Mouse (Mus musculus): ENCODE data around the gene Olfr525.

DNA sequence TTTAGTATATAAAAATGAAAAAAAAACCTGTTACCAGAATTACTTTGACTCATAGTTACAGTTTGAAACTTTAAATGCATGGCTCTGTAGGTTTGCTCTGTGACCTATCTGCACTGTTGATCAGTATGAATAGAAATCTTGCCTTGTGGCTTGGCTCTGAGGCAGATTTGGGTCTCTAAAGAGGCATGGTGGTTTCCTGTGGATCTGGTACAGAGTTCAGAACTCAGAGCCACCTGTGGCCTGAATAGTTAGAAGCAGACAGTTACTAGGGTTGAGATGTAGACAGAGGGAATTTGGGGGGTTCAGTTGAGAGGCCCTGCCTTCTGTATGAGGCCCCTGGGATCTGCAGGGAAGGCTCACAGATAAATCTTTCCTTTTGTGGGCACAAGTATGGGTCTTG lies 477 bp downstream of the Olfr525 start:
- TF ChIP-seq ZC3H11A (IDR thresholded peaks at IDR 0.05; ENCODE audit: low read depth, low read length): no peak
- no peak for TF ChIP-seq CTCF (conservative IDR thresholded peaks at IDR 0.05 in 1 of 2, IDR thresholded peaks at IDR 0.05 in 1 of 2; ENCODE audit: low read depth in 2 of 2, low read length in 2 of 2)
- no peak for TF ChIP-seq MAX (IDR thresholded peaks at IDR 0.05; ENCODE audit: low read length)
- TF ChIP-seq TCF12 (IDR thresholded peaks at IDR 0.05; ENCODE audit: low read depth, low read length): no peak
- TF ChIP-seq PAX5 (IDR thresholded peaks at IDR 0.05; ENCODE audit: low read length): no peak
- TF ChIP-seq MYC (IDR thresholded peaks at IDR 0.05; ENCODE audit: low read depth, low read length): no peak
- no peak for TF ChIP-seq KAT2A (IDR thresholded peaks at IDR 0.05; ENCODE audit: insufficient replicate concordance, low read length)
- no peak for TF ChIP-seq JUND (conservative IDR thresholded peaks at IDR 0.05; ENCODE audit: low read depth, low read length)

All from CH12.LX (cell line).